Mouse (Mus musculus): ENCODE results near the gene 1810037I17Rik. TPM values are rescaled to one million over a fixed set of nuclear protein-coding genes. Genes with fewer than 3 reads are reported as not detected.

Gene 1810037I17Rik
- polyA plus RNA-seq, 1 experiment from 2014 or later: 75.1 TPM

- no peak overlapping the region for H3K4me2 ChIP-seq (ENCODE audit: low read depth)
Observed at GRCm38 (mm10) chr3:122968391-122968790, 44.4 kb downstream of the 1810037I17Rik start.

GRCm38 (mm10) chr3:122972126-122972822 is 48.3 kb downstream of the 1810037I17Rik start:
- no peak for ATAC-seq (ENCODE audit: insufficient read depth, low FRiP score, low TSS enrichment)
- DNase-seq (ENCODE audit: low spot score): no peak
- H3K4me3 ChIP-seq (ENCODE audit: low read depth, low read length): no peak overlapping the region
- no peak overlapping the region for H3K4me2 ChIP-seq (ENCODE audit: low read depth)
- no peaks in the 10 kb centered on the region for H3K36me3 ChIP-seq (ENCODE audit: control insufficient read depth, insufficient read depth, low read length)
- no peaks in the 10 kb centered on the region for H3K4me1 ChIP-seq (ENCODE audit: control insufficient read depth, insufficient read depth, low read length)
- no peaks in the 10 kb centered on the region for H3K27me3 ChIP-seq (ENCODE audit: control insufficient read depth, insufficient read depth, low read length)
- no peaks in the 10 kb centered on the region for H3K9me3 ChIP-seq (ENCODE audit: control insufficient read depth, low read length)
- no peak overlapping the region for H3K9ac ChIP-seq (ENCODE audit: low read length)
- H3K27ac ChIP-seq (ENCODE audit: low read depth, low read length): no peak overlapping the region
- WGBS: 64% methylated on average over 3 of the region's 3 CpGs

More at GRCm38 (mm10) chr3:122968391-122968790, 44.4 kb downstream of the 1810037I17Rik start:
- Histone ChIP-seq H3K36me3 (ENCODE audit: control insufficient read depth, insufficient read depth, low read length) (no peaks in the 10 kb centered on the region), H3K4me3 (ENCODE audit: low read depth, low read length) (no peak overlapping the region), H3K9ac (ENCODE audit: low read length) (no peak overlapping the region), H3K9me3 (ENCODE audit: control insufficient read depth, low read length) (no peaks in the 10 kb centered on the region), H3K27ac (ENCODE audit: low read depth, low read length) (no peak overlapping the region), H3K4me1 (ENCODE audit: control insufficient read depth, insufficient read depth, low read length) (no peaks in the 10 kb centered on the region), H3K27me3 (ENCODE audit: control insufficient read depth, insufficient read depth, low read length) (no peaks in the 10 kb centered on the region)
- DNase-seq (ENCODE audit: low spot score) (no peak), ATAC-seq (ENCODE audit: insufficient read depth, low FRiP score, low TSS enrichment) (no peak)
- WGBS: 90% methylated on average over 9 of the region's 9 CpGs

- Histone ChIP-seq H3K4me2 (ENCODE audit: low read depth) (no peak overlapping the region), H3K4me3 (ENCODE audit: low read depth, low read length) (no peak overlapping the region), H3K36me3 (ENCODE audit: control insufficient read depth, insufficient read depth, low read length) (no peaks in the 10 kb centered on the region), H3K9ac (ENCODE audit: low read length) (no peak overlapping the region), H3K27ac (ENCODE audit: low read depth, low read length) (no peak overlapping the region), H3K9me3 (ENCODE audit: control insufficient read depth, low read length) (no peaks in the 10 kb centered on the region), H3K27me3 (ENCODE audit: control insufficient read depth, insufficient read depth, low read length) (no peaks in the 10 kb centered on the region), H3K4me1 (ENCODE audit: control insufficient read depth, insufficient read depth, low read length) (no peaks in the 10 kb centered on the region)
- ATAC-seq (ENCODE audit: insufficient read depth, low FRiP score, low TSS enrichment): no peak
- DNase-seq (ENCODE audit: low spot score): no peak
- 71% methylated on average over 3 of the region's 3 CpGs for WGBS
Observed at GRCm38 (mm10) chr3:122974833-122975232, 50.8 kb downstream of the 1810037I17Rik start.

DNA sequence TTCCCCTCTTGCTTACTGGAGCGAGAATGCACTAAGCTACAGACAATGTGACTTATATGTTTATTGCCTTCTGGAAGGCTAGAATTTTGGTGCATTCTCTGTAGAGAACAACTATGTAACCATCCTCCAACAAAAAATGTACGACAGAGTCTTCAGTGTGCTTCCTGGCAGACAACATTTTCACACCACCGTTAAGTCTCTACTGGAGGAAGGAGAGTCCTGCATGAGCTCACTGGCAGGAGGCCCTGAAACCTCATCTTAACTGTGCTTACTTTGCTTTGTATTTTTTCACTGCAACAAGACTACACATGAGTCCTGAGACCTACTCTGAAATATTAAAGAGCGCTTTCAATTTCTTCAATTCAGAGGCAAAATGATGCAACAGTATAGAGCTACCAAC is 51.4 kb downstream of the 1810037I17Rik start:
- H3K27me3 ChIP-seq (ENCODE audit: control insufficient read depth, insufficient read depth, low read length): no peaks in the 10 kb centered on the region
- H3K36me3 ChIP-seq (ENCODE audit: control insufficient read depth, insufficient read depth, low read length): no peaks in the 10 kb centered on the region
- DNase-seq (ENCODE audit: low spot score) (no peak), ATAC-seq (ENCODE audit: insufficient read depth, low FRiP score, low TSS enrichment) (no peak)
- H3K9me3 ChIP-seq (ENCODE audit: control insufficient read depth, low read length): no peaks in the 10 kb centered on the region
- no peak overlapping the region for H3K9ac ChIP-seq (ENCODE audit: low read length)
- no peak overlapping the region for H3K4me3 ChIP-seq (ENCODE audit: low read depth, low read length)
- no peak overlapping the region for H3K27ac ChIP-seq (ENCODE audit: low read depth, low read length)
- H3K4me1 ChIP-seq (ENCODE audit: control insufficient read depth, insufficient read depth, low read length): no peaks in the 10 kb centered on the region
- no peak overlapping the region for H3K4me2 ChIP-seq (ENCODE audit: low read depth)
- 90% methylated on average over 4 of the region's 4 CpGs for whole genome bisulfite sequencing

Other genes with a start within 250 kb of the 1810037I17Rik start
- 2.8 and 3.2 TPM in 2 replicates for gene Pde5a, start 195.3 kb upstream of the 1810037I17Rik start, polyA plus RNA-seq (2014; fragmentation: Nextera tagmentation; extraction: Ambion mirVana)
- not detected in 2 replicates for gene Fabp2, start 29.1 kb upstream of the 1810037I17Rik start, polyA plus RNA-seq (2014; fragmentation: Nextera tagmentation; extraction: Ambion mirVana)
- not detected in 2 replicates for gene Gm10959, start 4.8 kb upstream of the 1810037I17Rik start, polyA plus RNA-seq (2014; fragmentation: Nextera tagmentation; extraction: Ambion mirVana)
- 4.5 and 6.0 TPM in 2 replicates for gene Usp53, start 60.3 kb downstream of the 1810037I17Rik start, polyA plus RNA-seq (2014; fragmentation: Nextera tagmentation; extraction: Ambion mirVana)
- 3.9 and 4.0 TPM in 2 replicates for gene Myoz2, start 110.8 kb downstream of the 1810037I17Rik start, polyA plus RNA-seq (2014; fragmentation: Nextera tagmentation; extraction: Ambion mirVana)